Mouse (Mus musculus) kidney, postnatal 10 days (tissue): Measurements from ENCODE around the gene Ctnnd2.

ENCODE experiments used
- DNase-seq: peaks from one replicate; pipeline ENCODE4 v3.0.0; 2021; ENCODE audit warnings: mixed read lengths

Ctnnd2 gene

GRCm38 (mm10) chr15:30271141-30271572, 98.8 kb downstream of the Ctnnd2 start:
- DNase-seq, result no peak

- DNase-seq, result no peak
Observed at GRCm38 (mm10) chr15:30272326-30272725, 99.9 kb downstream of the Ctnnd2 start.

GRCm38 (mm10) chr15:30275721-30276120, 103.3 kb downstream of the Ctnnd2 start:
- DNase-seq, result no peak

GRCm38 (mm10) chr15:30276691-30277090, 104.3 kb downstream of the Ctnnd2 start:
- no peak for DNase-seq

GRCm38 (mm10) chr15:30278610-30279009, 106.2 kb downstream of the Ctnnd2 start:
- no peak for DNase-seq

GRCm38 (mm10) chr15:30285572-30286244, 113.3 kb downstream of the Ctnnd2 start:
- no peak for DNase-seq

- DNase-seq, result no peak
Observed at GRCm38 (mm10) chr15:30286245-30286642, 113.9 kb downstream of the Ctnnd2 start.

GRCm38 (mm10) chr15:30302824-30303223, 130.4 kb downstream of the Ctnnd2 start:
- no peak for DNase-seq

- DNase-seq, result no peak
Observed at GRCm38 (mm10) chr15:30306437-30306836, 134.0 kb downstream of the Ctnnd2 start.

- no peak for DNase-seq
Observed at GRCm38 (mm10) chr15:30322543-30322942, 150.2 kb downstream of the Ctnnd2 start.

- DNase-seq, result no peak
Observed at GRCm38 (mm10) chr15:30333336-30334310, 161.2 kb downstream of the Ctnnd2 start.

- no peak for DNase-seq
Observed at GRCm38 (mm10) chr15:30338585-30339197, 166.3 kb downstream of the Ctnnd2 start.

GRCm38 (mm10) chr15:30345754-30346153, 173.4 kb downstream of the Ctnnd2 start:
- DNase-seq, result no peak

GRCm38 (mm10) chr15:30364491-30364890, 192.1 kb downstream of the Ctnnd2 start:
- DNase-seq, result no peak

GRCm38 (mm10) chr15:30369997-30370396, 197.6 kb downstream of the Ctnnd2 start:
- no peak for DNase-seq

GRCm38 (mm10) chr15:30371151-30371550, 198.8 kb downstream of the Ctnnd2 start:
- DNase-seq, result no peak

GRCm38 (mm10) chr15:30373654-30374215, 201.3 kb downstream of the Ctnnd2 start:
- no peak for DNase-seq

- no peak for DNase-seq
Observed at GRCm38 (mm10) chr15:30374907-30375306, 202.5 kb downstream of the Ctnnd2 start.

- DNase-seq, result no peak
Observed at GRCm38 (mm10) chr15:30383075-30383842, 210.9 kb downstream of the Ctnnd2 start.

- DNase-seq, result no peak
Observed at GRCm38 (mm10) chr15:30384386-30384785, 212.0 kb downstream of the Ctnnd2 start.

GRCm38 (mm10) chr15:30386489-30386888, 214.1 kb downstream of the Ctnnd2 start:
- DNase-seq, result no peak

- DNase-seq, result no peak
Observed at GRCm38 (mm10) chr15:30387244-30387643, 214.9 kb downstream of the Ctnnd2 start.
